Mouse (Mus musculus) heart, postnatal 0 days (tissue): Measurements from ENCODE around the gene Alkbh6. TPM values are rescaled to one million over a fixed set of nuclear protein-coding genes. Genes with fewer than 3 reads are reported as not detected.

Source experiments
- ATAC-seq: fragments of 200-750 bp; cut with Nextera tagmentation; 2 replicates; pipeline ENCODE4 v1.8.0; 2017; ENCODE audit warnings: low read depth, moderate number of reproducible peaks, moderate library complexity; ENCODE audit not compliant: insufficient read depth
- DNase-seq: peaks from one replicate; pipeline ENCODE4 v3.0.0-alpha.2; 2016; ENCODE audit warnings: low spot score
- H3K27ac ChIP-seq: fragments of 300-500 bp; sonication (generic); 2 replicates; pipeline ENCODE4 v1.5.1; 2014; ENCODE audit warnings: low read depth, mild to moderate bottlenecking
- H3K27me3 ChIP-seq: fragments of 300-500 bp; sonication (generic); 2 replicates; pipeline ENCODE4 v1.6.1; 2014; ENCODE audit warnings: low read length, mixed read lengths; ENCODE audit not compliant: control insufficient read depth, insufficient read depth
- H3K36me3 ChIP-seq: fragments of 300-500 bp; sonication (generic); replicated peaks from 2 replicates; pipeline ENCODE4 v1.6.1; 2014; ENCODE audit warnings: low read length, mixed read lengths; ENCODE audit not compliant: control insufficient read depth, insufficient read depth
- H3K4me1 ChIP-seq: fragments of 300-500 bp; sonication (generic); 2 replicates; pipeline ENCODE4 v1.6.1; 2014; ENCODE audit warnings: antibody characterized with exemption; ENCODE audit not compliant: control insufficient read depth, insufficient read depth
- H3K4me2 ChIP-seq: fragments of 300-500 bp; sonication (generic); 2 replicates; pipeline ENCODE4 v1.6.1; 2014; ENCODE audit warnings: low read depth, mild to moderate bottlenecking, low read length, moderate library complexity
- H3K4me3 ChIP-seq: fragments of 300-500 bp; sonication (generic); 2 replicates; pipeline ENCODE4 v1.5.1; 2014; ENCODE audit warnings: low read depth, low read length
- H3K9ac ChIP-seq: fragments of 300-500 bp; sonication (generic); replicated peaks from 2 replicates; pipeline ENCODE4 v1.6.1; 2014; ENCODE audit warnings: low read depth, low read length, mixed read lengths
- H3K9me3 ChIP-seq: fragments of 300-500 bp; sonication (generic); replicated peaks from 2 replicates; pipeline ENCODE4 v1.6.1; 2016; ENCODE audit warnings: low read length; ENCODE audit not compliant: control insufficient read depth
- CTCF ChIP-seq: IDR thresholded peaks from 2 replicates; pipeline ENCODE4 v1.5.1; 2016; ENCODE audit warnings: antibody characterized with exemption, control low read depth, low read depth
- EP300 ChIP-seq: IDR thresholded peaks from 2 replicates; pipeline ENCODE4 v1.6.1; 2016; ENCODE audit warnings: antibody characterized with exemption, low read depth
- WGBS: fragments of 180-500 bp; shearing (Covaris S2); extraction: QIAGEN DNeasy Blood & Tissue Kit; methylation state at CpG from one replicate; pipeline ENCODE4 v1.1.7; 2014; 5-methylcytosine and 5-hydroxymethylcytosine counted together
- polyA plus RNA-seq: library from polyadenylated mRNA; unstranded; fragments of >200 nt; fragmentation: Nextera tagmentation; extraction: Ambion mirVana; gene quantifications from 2 replicates; pipeline ENCODE4 v1.2.1, GENCODE M21; 2015
- total RNA-seq: library from RNA; depleted of rRNA; stranded (reverse); fragments of >200 nt; gene quantifications from 2 replicates; pipeline ENCODE4 v1.2.3, GENCODE M21; 2014; ENCODE audit warnings: low replicate concordance

The Alkbh6 gene
- total and polyA plus RNA-seq, 2 experiments from 2014 or later: 40.0 to 63.5 TPM

GRCm38 (mm10) chr7:30309395-30310129 is 1.0 kb downstream of the Alkbh6 start:
- 55% methylated on average over 15 of the region's 15 CpGs for WGBS
- Histone ChIP-seq H3K4me2 (peak overlapping the region; percentile 89), H3K27me3 (no peaks in the 10 kb centered on the region), H3K9ac (peak overlapping the region; percentile 59; the same call in 1 of the 2 replicates), H3K4me1 (peaks cover 10% of the 10 kb centered on the region; the same call in 1 of the 2 replicates), H3K36me3 (peaks cover 4% of the 10 kb centered on the region), H3K9me3 (no peaks in the 10 kb centered on the region), H3K4me3 (peak overlapping the region; percentile 74), H3K27ac (no peak overlapping the region)
- no peak for DNase-seq
- ATAC-seq: no peak
- TF ChIP-seq EP300 (no peak), CTCF (no peak)

DNA sequence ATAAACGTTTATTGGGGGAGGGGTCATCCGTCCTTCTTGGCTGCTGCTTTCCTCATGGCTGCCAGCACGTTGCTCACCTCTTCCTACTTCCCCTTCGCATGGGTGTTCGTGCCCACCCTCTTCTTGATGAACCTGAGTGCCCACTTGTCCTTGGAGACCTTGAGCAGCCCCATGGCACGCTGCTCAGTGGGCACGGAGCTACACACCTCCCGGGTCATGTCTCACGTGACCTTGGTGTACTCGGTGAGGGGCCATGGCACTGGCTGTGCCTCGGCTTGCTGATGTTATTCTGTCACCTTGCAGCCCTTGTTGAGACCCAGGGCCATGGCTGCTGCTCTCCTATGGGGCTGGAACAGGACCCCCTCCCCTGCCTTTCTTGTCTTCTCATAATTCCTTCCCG is 1.6 kb downstream of the Alkbh6 start:
- ATAC-seq (no peak), DNase-seq (no peak)
- H3K9me3 ChIP-seq: no peaks in the 10 kb centered on the region
- H3K9ac ChIP-seq: no peak overlapping the region
- no peaks in the 10 kb centered on the region for H3K27me3 ChIP-seq
- no peak overlapping the region for H3K4me2 ChIP-seq
- no peak for TF ChIP-seq CTCF
- no peak for TF ChIP-seq EP300
- H3K4me3 ChIP-seq: no peak overlapping the region
- peaks cover 4% of the 10 kb centered on the region for H3K36me3 ChIP-seq
- H3K27ac ChIP-seq: no peak overlapping the region
- peaks cover 10% of the 10 kb centered on the region; the same call in 1 of the 2 replicates for H3K4me1 ChIP-seq
- 81% methylated on average over 12 of the region's 12 CpGs for WGBS

- Histone ChIP-seq H3K4me3 (no peak overlapping the region), H3K27ac (no peak overlapping the region), H3K36me3 (peaks cover 4% of the 10 kb centered on the region), H3K4me2 (no peak overlapping the region), H3K9ac (no peak overlapping the region), H3K27me3 (no peaks in the 10 kb centered on the region), H3K9me3 (no peaks in the 10 kb centered on the region), H3K4me1 (peaks cover 7% of the 10 kb centered on the region; the same call in 1 of the 2 replicates)
- no peak for ATAC-seq
- 52% methylated on average over 27 of the region's 27 CpGs for WGBS
- TF ChIP-seq EP300: no peak
- no peak for TF ChIP-seq CTCF
- DNase-seq: no peak
Measured at GRCm38 (mm10) chr7:30313666-30314320, 5.3 kb downstream of the Alkbh6 start.

- Histone ChIP-seq H3K4me3 (no peak within 1 kb of the TSS), H3K27ac (no peak within 1 kb of the TSS), H3K9ac (no peak within 1 kb of the TSS), H3K27me3 (no peaks in the 10 kb centered on the region), H3K9me3 (no peaks in the 10 kb centered on the region), H3K36me3 (peaks cover 4% of the 10 kb centered on the region), H3K4me1 (no peaks in the 10 kb centered on the region), H3K4me2 (no peak within 1 kb of the TSS)
- ATAC-seq (no peak), DNase-seq (no peak)
- WGBS: 8% methylated on average over 9 of the region's 9 CpGs
- TF ChIP-seq CTCF (no peak), EP300 (no peak)
Measured at GRCm38 (mm10) chr7:30314721-30315155, 6.2 kb downstream of the Alkbh6 start, which contains the start of gene Syne4. Gene Syne4, plus strand, starts transcription at chr7:30314807.

- H3K27ac ChIP-seq: no peak overlapping the region
- TF ChIP-seq CTCF (no peak), EP300 (no peak)
- 71% methylated on average over 13 of the region's 13 CpGs for WGBS
- no peaks in the 10 kb centered on the region for H3K4me1 ChIP-seq
- no peak for DNase-seq
- H3K4me3 ChIP-seq: no peak overlapping the region
- H3K4me2 ChIP-seq: no peak overlapping the region
- H3K27me3 ChIP-seq: no peaks in the 10 kb centered on the region
- H3K9ac ChIP-seq: no peak overlapping the region
- peaks cover 3% of the 10 kb centered on the region for H3K36me3 ChIP-seq
- H3K9me3 ChIP-seq: no peaks in the 10 kb centered on the region
- ATAC-seq: no peak
Measured at GRCm38 (mm10) chr7:30315559-30316529, 7.3 kb downstream of the Alkbh6 start.
